Mouse (Mus musculus): Measurements from ENCODE around the gene Ankrd17.
"Not testable (repeated sequence)": the region's sequence is repeated elsewhere in the genome, so short reads cannot be mapped to it uniquely, and the experiment has no call there.

Gene Ankrd17

GRCm38 (mm10) chr5:90332478-90332877, 33.9 kb downstream of the Ankrd17 start:
- DNase-seq, result no peak

- DNase-seq, result no peak
Measured at GRCm38 (mm10) chr5:90331071-90331470, 35.3 kb downstream of the Ankrd17 start.

GRCm38 (mm10) chr5:90298396-90298795, 68.0 kb downstream of the Ankrd17 start:
- no peak for DNase-seq

- DNase-seq, result no peak
Measured at GRCm38 (mm10) chr5:90289887-90290286, 76.5 kb downstream of the Ankrd17 start.

- peak; percentile 50 for DNase-seq
Measured at GRCm38 (mm10) chr5:90286559-90286958, 79.8 kb downstream of the Ankrd17 start.

GRCm38 (mm10) chr5:90280061-90280460, 86.3 kb downstream of the Ankrd17 start:
- no peak for DNase-seq

GRCm38 (mm10) chr5:90279418-90279817, 87.0 kb downstream of the Ankrd17 start:
- DNase-seq, result no peak

- DNase-seq, result no peak
Measured at GRCm38 (mm10) chr5:90277443-90277842, 88.9 kb downstream of the Ankrd17 start.

- no peak for DNase-seq
Measured at GRCm38 (mm10) chr5:90274806-90275205, 91.6 kb downstream of the Ankrd17 start.

GRCm38 (mm10) chr5:90262230-90262629, 104.1 kb downstream of the Ankrd17 start:
- DNase-seq, result not testable (repeated sequence)

- no peak for DNase-seq
Measured at GRCm38 (mm10) chr5:90257023-90257422, 109.4 kb downstream of the Ankrd17 start.

GRCm38 (mm10) chr5:90247503-90247902, 118.9 kb downstream of the Ankrd17 start:
- no peak for DNase-seq

- no peak for DNase-seq
Measured at GRCm38 (mm10) chr5:90246987-90247386, 119.4 kb downstream of the Ankrd17 start.

GRCm38 (mm10) chr5:90246567-90246966, 119.8 kb downstream of the Ankrd17 start:
- no peak for DNase-seq

- DNase-seq, result no peak
Measured at GRCm38 (mm10) chr5:90245416-90245815, 121.0 kb downstream of the Ankrd17 start.

- DNase-seq, result no peak
Measured at GRCm38 (mm10) chr5:90235217-90235616, 131.2 kb downstream of the Ankrd17 start.

GRCm38 (mm10) chr5:90233305-90233704, 133.1 kb downstream of the Ankrd17 start:
- DNase-seq, result no peak

GRCm38 (mm10) chr5:90229760-90230159, 136.6 kb downstream of the Ankrd17 start:
- no peak for DNase-seq

GRCm38 (mm10) chr5:90226696-90227095, 139.7 kb downstream of the Ankrd17 start:
- no peak for DNase-seq

GRCm38 (mm10) chr5:90224730-90225129, 141.6 kb downstream of the Ankrd17 start:
- no peak for DNase-seq

- DNase-seq, result peak; percentile 99
Measured at GRCm38 (mm10) chr5:90223534-90224381, 142.6 kb downstream of the Ankrd17 start, which contains the start of gene Cox18. Gene Cox18 (minus strand): TSS chr5:90224001.

GRCm38 (mm10) chr5:90222937-90223336, 143.4 kb downstream of the Ankrd17 start:
- DNase-seq, result no peak

- DNase-seq, result no peak
Measured at GRCm38 (mm10) chr5:90217791-90218190, 148.6 kb downstream of the Ankrd17 start.

GRCm38 (mm10) chr5:90217226-90217625, 149.2 kb downstream of the Ankrd17 start:
- DNase-seq, result no peak

- no peak for DNase-seq
Measured at GRCm38 (mm10) chr5:90213356-90213755, 153.0 kb downstream of the Ankrd17 start.
